Mouse (Mus musculus) right cerebral cortex, postnatal 4 days (tissue): ENCODE measurements at regions not wholly inside any gene's neighbourhood (a gene's known extent, or its start where the extent isn't known, plus 50 kb on each side); places are given as distances from the start of the nearest gene placed in this dataset.

ENCODE experiments used
- DNase-seq: peaks from one replicate; pipeline ENCODE4 v3.0.0-alpha.2; 2022

DNA sequence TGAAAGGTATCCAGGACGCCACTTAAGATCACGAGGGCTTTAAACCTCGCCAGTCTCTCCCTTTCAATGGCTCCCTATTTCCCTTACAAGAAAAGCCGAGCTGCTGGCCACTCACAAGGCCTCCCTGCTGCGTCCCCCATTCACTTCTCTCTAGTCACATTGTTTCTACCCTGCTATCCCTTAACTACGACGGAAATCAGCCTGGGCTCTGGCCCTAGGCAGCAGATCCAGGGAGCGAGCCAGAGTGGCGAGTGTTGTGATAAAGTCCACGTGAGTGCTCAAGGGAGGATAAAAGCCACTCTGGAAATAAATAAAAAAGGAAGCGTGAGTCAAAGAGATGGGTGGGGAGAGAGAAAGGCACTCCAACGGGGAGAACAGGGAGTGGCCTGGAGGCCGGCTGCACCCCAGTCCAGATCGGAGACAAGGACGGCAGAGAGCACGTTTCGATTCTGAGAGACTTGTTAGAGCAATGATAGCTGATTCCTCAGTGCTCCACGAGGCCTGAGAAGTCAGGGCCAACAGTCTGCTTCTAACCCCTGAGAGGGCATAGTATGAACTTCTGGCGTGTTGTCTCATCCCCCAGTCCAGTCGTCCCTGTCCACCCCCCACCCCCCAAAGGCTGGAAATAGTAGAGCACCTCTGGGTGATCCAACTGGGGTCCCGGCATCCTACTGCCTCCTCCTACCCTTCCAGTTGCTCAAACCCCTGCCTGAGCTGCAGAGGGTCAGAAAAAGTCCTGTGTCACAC is 84.8 kb upstream of the Calm2 start:
- peak; percentile 11 for DNase-seq

DNA sequence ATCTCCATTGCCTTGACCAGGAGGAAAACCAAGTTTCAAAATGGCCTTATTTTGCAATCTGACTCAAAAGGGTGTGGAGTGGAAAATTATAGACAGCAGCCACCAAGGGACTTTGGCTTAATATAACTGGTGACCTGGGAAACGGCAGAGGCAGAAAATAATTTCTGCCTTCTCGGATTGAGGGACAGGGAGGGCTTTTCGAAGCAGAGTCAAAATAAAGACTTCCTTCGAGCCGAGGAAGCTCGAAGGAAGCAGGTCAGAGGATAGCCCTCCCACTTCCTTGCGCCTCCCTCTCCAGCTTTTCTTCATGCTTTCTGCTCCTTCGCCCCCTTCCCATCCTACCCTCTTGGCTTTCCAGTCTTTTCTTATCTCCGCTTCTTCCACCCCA is 85.4 kb upstream of the Calm2 start:
- no peak for DNase-seq

DNA sequence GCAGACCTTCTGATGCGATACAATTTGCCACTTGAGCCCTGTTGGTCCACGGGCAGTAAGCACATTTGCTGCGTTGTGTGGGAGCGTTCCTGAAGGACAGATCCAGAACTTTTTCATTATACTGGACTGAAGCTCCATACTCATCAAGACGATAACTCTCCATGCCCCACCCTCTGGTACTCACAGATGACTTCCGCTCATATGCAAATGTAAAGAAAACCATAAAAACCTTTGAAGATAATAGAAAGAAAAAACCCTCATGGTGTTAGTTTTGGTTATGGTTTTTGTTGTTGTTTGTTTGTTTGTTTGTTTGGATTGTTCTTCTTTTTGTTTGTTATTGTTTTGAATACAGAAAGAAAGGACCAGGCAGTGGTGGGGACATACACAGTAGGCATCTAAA is 86.0 kb upstream of the Calm2 start:
- DNase-seq: no peak

DNA sequence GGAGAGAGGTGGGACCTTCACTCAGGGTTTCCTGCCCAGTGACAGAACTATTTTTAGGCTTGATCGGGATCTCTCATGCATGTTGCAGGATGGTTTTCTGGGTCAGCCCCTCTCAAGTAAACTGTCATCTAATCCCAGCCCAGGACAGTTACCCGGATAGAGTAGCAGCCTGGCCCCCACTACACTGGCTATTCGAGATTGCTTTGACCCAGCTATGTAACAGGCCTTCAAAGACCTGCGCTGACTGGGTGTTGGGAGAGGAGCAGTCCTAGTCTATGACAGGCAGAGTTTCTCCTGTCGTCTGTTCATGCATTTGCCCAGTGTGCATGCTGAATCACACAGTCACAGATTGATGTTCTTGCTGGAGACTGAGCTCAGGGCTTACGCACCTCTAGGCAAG is 86.2 kb upstream of the Epcam start:
- no peak for DNase-seq

DNA sequence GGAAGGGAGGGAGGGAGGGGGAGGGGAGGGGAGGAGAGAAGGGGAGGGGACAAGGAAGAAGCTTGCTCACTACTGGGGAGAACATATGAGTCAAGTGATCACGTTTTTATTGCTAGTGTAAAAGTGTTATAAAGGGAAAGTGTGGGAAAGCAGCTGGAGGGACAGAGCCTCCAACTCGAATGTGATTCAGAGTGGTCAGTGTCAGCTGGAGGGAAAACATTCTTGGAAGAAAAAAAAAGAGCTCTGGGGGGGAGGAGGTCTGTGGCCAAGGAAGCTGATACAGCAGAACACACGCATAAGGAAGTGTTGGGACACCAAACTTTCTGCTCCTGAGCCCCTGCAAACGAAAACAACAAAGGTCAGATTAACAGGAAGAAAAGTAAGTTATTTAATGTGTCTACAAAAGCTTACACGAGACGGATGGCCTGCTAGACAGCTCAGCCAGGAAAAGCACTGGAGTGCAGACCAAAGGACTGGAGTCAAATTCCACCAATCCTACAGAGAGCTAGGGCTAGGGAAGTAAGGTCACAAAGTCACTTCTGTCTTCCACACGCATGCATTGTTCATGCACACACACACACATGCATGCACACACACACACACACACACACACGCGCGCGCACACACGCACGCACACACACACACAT is 85.1 kb upstream of the Epcam start:
- no peak for DNase-seq

DNA sequence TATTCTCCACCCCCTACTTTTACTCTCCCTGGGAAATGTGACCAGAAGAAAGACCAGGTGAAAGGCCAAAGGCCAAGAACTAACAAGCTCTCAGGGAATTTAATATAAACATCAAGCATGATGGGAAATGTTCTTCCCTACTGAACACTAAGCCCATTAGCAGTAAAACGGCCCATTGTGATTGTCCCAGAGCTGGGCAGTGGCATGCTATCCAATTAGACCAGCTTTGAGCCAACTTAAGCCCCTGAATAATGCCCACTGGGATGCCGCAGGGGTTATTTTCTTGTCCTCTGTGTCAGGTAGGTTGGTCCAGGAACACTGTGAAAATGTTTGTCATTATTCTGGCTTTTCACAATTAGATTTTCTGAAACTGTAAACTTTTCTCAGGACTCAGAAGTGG is 81.2 kb upstream of the Epcam start:
- no peak for DNase-seq

DNA sequence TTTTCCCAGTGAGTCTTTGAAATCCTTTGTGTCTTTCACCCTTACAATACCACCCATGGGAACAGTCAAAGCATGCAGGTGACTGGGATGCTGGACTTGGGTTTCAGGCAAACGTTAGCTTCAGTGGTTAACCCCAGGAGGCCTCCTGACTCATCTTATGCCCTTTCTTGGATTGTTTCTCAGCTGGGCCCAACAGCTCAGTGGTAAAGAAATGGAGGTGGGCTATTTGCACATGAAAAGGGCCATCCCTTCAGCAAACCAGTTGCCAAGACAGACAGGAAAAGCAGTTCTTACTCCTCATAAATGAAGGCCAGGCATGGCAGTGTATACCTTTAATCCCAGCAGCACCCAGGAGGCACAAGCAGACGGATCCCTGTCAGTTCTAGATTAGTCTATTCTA is 77.4 kb upstream of the Epcam start:
- no peak for DNase-seq

DNA sequence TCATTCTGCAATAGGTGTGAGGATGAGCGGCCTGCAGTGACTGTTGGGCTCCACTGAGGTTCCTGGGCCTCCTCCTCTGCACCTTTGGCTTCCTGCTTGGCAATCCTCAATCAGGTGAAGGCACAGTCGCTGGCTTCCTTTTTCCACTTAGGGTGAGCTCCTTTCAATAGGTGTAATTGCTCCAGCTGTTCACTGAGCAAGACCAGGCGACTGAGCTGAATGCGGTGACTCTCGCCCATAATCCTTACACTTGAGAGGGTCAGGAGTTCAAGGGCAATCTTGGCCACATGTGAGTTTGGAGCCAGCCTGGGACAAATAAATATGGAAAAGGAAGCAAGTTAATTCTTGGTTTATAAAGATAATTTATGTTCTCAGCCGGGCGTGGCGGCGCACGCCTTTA is 76.1 kb upstream of the Epcam start:
- DNase-seq: no peak

DNA sequence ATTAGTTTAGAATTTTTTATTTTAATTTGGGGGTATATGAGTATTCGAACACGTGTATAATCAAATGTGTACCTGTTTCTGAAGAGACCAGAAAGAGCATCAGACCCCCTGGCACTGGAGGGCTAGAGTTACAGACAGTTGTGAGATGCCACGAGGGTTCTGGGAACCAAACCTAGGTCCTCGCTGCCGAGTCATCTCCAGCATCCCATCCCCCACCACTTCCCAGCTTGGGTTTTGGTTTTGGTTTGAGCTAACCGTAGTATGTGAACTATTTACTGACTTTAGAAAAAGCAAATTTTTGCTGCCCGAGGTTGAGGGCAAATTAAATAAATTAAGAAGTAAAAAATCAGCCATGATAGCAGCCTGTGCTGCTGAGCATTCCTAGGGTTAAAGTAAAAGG is 74.9 kb upstream of the Epcam start:
- DNase-seq: no peak

DNA sequence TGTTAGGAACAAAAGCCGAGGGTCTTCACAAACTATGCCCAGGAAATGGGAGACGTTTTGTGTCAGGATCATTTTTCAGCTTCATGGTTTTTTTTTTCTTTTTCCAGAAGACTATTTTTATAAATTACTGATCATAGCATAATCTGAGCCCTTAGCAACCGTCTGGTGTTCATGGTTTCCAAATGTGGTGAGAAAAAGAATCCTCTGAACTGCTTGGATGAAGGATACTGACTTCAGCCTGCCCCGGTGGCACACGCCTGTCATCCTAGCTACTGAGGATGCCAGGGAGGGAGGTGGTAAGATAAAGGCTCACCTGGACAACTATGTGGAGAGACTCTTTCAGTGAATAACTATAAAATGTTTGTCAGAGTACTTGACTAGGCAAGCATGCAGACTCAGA is 72.4 kb upstream of the Epcam start:
- DNase-seq: no peak

DNA sequence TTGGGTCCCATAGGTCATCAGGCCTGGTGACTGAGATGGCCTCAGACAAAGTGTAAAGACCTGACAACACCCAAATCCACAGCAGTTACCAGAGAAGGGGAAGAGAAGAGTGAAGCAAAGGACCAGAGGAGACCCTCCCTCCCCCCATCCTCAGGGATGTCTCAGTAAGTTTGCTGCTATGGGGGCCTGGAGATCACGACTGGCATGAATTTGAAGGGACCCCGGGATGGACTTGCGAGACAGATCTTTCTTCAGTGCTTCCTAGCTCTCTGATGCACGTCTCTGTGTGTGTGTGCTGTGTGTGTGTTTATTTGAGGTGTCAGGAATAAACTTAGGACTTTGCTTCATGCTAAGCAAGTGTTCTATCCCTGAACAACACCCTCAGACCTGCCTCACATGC is 70.1 kb upstream of the Epcam start:
- no peak for DNase-seq

DNA sequence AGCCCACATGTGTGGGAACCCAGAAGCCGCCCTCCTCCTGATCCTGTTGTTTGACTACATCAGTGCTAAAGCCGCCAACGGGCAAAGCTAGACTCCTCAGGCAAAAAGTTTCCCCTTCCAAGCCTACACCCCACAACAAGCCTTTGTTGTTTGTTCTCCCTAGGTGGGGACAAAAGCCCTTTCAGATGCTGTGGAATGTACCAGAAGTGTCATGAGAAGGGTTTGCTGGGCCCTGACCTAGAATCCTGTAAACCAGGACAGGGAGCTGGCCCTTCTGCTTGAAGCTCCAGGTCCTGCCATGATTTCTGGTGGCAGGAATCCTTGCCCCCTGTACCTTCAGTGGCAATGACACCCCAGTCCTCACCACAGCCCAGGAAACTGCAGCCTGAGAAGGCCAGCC is 69.5 kb upstream of the Epcam start:
- no peak for DNase-seq

DNA sequence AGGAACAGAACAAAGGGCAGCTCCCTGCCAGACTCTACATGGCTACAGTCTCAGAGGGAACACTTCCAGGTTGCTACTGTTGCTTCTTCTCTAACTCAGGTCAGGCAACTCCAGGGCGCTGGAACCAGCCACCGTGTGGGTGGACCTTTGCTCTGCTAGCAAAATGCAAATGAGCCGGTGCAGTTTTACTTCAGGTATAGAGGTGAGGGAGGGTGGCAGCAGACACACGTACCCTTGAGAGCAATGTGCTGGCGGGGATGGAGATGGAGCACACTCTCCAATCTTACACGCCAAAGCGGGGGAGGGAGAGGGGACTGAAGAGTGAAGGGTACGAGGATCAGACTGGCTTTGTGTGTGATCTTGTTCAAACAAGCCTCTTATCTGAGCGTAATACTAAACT is 68.8 kb upstream of the Epcam start:
- no peak for DNase-seq

DNA sequence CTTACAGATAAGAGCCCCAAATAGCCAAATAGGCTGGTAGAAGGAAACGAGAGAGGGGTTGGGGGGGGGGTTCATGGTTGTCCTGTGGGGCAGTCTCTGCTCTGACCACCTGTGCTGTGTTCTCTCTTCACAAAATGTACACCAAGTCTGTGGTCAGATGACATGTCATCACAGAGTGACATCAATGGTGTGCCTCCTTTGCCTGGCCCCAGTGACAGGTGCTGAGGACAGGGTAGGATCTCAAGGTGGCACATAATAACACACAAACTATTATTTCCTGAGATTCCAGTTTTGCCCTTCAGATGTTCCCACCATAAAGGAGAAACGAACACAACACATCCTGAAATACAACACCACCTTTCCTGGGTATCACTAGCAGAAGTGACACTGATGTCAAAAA is 68.3 kb upstream of the Epcam start:
- no peak for DNase-seq

DNA sequence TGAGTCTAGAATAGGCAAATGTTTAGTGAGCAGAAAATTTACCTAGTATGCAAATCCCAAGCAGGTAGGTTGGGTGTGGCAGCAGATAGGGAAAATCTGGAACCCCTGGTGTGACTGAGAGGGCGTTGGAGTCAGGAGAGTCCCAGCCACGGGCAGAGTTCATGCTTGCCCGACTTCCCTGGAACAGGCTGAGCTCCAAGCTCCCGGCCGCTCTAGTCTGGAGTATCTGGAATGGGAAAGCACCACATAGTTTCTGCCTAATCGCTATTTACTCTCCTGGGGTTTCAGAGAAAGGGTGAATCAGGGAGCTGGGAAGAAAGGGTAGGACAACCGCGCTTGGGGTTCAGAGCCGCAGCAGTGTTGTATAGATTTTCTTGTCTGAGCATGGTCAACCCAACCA is 65.8 kb upstream of the Epcam start:
- no peak for DNase-seq

DNA sequence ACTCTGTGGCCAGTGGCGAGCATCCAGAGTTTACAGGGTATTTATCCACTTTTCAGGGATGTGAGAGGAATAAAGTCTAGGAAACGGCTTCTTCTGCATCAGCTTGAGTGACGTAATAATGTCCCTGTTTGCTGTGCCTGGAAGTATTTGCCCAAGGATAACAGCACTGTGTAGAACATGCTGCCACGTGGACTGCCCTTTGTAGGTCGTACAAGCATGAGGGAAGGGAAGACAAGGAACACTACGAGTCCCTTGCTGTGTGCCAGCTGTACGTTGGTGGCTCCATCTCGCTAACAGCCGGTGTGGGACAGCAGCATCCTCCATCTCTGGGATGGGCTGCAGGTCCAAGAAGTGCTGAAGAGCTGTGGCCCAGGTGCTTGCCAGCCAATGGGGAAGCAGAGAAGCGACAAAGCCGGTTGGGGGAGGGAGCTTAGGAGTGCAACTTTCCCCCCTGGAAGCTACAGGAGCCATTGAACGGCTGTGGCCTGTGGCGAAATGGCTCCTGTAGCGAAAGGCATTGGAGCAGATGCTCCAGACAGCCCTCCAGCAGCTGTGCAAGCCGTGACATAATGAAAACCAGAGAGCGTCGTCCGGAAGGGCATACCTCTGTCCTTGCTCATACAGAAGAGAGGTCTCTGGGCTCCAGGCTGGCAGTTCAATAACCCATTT is 65.0 kb upstream of the Epcam start:
- DNase-seq: no peak

DNA sequence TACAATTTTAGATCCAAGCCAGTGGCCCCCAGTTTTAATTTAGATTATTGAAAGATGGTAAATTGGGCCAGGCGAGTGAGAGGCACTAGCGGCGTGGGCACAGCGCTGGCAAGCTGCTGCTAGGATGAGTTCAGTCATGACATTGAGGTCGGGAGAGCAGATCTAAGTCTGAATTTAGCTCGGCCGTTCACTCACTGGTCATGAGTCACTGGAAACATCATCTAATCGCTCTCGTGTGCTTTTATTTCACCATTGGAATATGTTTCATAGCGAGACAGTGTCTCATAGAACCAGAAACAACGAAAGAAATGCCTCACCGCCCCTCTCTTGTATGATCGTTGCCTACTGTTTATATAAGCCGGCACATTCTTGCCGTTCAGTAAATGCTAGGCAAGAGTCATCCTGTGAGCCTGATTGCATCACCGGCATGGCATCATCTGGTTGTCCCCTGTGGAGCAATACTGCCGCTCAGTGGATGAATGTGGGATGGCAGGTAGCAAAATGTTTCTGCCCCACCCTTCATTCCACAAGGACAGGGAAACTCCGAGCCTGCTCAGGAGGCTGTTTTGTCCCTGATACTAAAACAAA is 64.3 kb upstream of the Epcam start:
- peak; percentile 98 for DNase-seq

DNA sequence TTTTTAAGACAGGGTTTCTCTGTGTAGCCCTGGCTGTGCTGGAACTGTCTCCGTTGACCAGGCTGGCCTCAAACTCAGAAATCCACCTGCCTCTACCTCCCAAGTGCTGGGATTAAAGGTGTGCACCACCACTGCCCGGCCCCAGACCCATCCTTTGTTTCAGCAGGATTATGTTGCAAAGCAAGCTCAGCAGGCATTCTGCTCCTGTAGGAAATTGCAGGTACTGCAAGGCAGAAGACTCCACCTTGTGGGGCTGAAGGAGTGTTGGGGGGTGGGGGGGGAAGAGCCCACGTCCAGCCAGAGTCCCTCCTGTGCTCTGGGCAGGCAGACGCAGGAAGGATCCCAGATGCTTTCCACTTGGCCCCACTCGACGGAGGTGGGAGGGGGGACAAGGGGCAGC is 52.2 kb upstream of the Epcam start:
- DNase-seq: no peak

DNA sequence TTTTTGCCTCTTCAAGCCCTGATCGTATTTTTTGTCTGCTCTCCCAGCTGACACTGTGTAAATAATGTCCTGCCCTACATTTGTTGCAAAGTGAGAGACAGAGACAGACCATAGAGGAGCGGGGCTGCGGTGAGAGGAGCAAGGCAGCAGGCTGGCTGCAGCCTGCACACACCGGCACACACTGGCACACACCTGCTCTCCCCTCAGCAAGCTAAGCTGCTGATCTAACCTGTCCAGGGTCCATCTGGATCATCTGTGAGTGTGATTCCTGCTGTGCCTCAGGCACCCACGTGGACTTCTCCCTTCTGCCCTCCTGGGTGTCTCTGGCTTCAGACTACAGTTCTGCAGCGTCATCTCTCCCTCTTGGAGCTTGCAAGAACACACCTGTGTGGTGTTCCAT is 50.4 kb upstream of the Epcam start:
- DNase-seq: no peak
